Mouse (Mus musculus) colon, adult 2 months (tissue): ENCODE measurements around the gene Fcor. TPM values are rescaled to one million over a fixed set of nuclear protein-coding genes. Genes with fewer than 3 reads are reported as not detected.

Experiments used
- polyA plus RNA-seq: library from polyadenylated mRNA; depleted of rRNA; stranded (reverse); fragments of >200 nt; gene quantifications from 2 replicates; pipeline ENCODE4 v1.2.3, GENCODE M21; 2012; rRNA removed

Gene Fcor
- 0.50 and 4.1 TPM in 2 replicates for polyA plus RNA-seq

GRCm38 (mm10) chr8:3671980-3672491 is at the start of gene Fcor:
TSS of gene Fcor (minus strand) at chr8:3672362.

GRCm38 (mm10) chr8:3720551-3720950 is 48.4 kb upstream of the Fcor start, which contains the start of gene Clec4g:
TSS of gene Clec4g (minus strand) at chr8:3720651.

GRCm38 (mm10) chr8:3694121-3694520 is 22.0 kb upstream of the Fcor start, which contains the start of gene Fcer2a:
TSS of gene Fcer2a (minus strand) at chr8:3694175.

DNA sequence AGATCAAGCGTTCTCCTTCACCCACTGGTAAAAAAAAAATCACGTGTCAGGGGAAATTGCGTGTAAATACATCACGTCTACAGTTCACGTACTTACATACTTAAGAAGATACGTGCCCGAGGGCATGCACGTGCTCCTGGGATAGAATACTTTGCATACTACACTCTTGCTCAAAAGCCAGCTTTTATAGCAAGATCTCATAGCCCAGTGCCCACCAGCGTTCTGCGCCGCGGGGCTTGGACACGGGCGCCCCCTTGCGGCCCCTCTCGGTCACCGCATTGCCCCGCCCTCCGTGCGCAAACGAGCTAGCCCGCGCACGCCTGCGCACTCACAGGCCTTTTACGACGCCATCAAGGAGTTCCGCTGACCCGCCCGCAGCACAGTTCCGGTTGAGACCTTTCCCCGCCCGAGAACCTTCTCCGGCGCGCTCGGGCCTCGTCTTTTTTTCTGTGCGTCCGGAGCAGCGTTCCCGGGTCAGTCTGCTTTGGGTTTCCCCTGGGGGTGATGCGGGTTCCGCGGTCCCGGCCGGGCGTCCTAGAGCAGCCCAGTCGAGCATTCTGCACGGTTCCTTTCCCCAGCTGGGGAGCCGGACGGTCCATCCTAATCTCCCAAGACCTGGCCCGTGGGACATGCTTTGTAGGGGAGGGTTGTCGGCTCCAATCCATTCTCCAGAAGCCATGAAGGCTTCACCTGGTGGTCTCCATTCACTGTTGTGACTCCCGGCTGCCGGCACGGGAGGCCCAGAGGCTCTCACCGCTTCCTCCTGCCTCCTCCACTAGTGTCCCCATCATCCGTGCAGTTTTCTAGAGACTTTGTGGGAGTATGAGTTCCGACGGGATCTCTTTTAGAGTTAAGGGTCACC is 4.2 kb upstream of the Fcor start, which contains the start of gene Trappc5:
Trappc5 (plus strand) TSS at position 169 of the 862 bp plus-strand sequence.

GRCm38 (mm10) chr8:3665507-3665906 is 6.7 kb downstream of the Fcor start, which contains the start of gene Mcemp1:
TSS of gene Mcemp1 (plus strand) at chr8:3665754.

DNA sequence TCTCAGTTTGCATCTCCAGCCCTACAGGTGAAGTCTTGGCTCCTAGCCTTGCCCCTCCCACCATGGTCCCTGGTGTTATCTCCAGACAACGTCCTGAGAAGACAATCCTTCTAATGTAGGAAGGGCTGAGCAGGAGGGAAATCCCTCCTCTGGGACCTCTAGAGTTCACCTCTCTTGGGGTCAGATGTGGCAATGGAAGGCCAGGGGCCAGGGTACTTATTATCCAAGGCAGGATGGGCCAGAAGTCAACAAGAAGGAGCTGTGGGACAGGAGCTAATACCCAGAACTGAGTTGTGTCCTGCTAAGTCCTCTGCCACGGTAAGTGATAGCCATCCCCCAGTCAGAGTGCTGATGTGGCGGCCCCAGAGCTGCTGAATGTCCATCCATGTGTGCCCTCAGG is 16.6 kb downstream of the Fcor start, which contains the start of gene Retn:
Retn (plus strand) TSS at position 245 of the 400 bp plus-strand sequence.

DNA sequence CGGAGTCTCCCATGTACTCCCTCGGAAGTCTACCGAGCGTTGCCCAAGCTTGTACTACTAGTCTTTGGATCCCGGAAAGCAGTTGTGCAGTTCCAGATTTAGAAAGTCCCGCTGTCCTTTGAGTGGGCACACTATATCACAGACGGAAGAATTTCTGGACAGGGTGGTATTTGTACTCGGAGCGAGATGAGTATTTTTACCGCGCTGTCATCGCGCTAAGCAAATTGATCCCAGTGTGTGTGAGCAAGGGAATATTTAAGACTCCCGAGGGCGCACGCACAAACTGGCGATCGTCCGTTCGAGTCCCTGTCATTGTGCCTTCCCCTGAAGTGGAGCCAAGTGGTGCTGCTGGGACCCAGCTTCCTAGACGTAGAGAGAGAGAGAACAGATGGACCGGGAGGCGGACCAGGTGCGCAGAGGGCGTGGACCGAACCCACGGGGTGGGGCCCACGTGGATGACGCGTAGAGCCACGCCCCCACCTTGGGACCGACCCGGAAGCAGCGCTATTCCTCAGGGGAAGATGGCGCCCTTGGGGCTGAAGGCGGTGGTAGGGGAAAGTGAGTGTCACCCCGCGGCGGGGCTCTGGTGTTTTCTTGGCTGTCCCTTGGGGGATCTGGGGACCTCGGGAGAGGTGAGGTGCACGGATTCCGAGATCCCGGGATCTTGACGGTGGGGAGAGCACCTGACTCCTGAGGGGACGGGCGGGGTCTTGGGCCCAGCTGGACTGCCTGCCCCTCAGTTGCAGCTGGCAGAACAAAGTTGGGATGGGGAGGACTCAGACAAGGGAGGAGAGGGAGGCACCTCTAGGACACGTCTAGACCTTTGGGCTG is 41.3 kb downstream of the Fcor start, which contains the start of gene Stxbp2:
Stxbp2 (plus strand) TSS at position 309 of the 831 bp plus-strand sequence.

GRCm38 (mm10) chr8:3625445-3625844 is 46.7 kb downstream of the Fcor start, which contains the start of gene Pcp2:
TSS of gene Pcp2 (minus strand) at chr8:3625545.

DNA sequence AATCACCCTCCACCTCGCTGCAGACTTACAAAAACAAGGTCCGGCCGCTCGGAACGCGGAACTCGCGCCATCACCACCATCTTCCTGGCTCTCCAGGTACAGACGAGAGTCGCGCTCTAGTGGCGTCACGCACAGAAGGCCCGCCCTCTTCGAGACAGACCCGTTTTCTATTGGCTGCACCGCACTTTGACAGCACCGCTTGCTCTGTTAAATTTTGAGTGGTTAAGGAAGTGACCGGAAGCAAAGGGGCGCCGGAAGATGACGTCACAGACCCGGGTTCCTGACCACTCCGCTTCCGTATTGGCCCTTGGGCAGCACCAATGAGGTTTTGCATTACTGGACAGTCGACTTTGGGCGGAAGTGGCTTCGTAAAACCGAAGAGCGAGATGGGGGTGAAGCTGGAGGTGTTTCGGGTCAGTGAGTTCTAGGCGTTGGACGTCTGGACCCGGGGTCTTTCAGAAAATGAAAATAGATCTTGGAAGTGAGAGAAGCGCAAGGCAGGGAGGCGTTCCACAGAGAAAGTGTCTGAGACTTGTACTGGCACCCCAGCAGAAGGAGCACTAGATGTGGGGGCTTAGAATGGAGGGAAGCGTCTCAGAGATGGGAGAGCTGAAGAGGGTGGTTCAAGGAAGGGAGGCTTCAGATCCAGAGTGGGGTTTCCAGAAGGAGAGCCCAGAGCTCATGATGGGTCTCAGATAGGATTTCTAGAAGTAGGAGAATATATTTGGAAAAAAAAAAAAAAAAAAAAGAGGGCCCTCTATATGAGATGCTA is 50.8 kb downstream of the Fcor start, which contains the start of the genes Xab2 and Pet100:
Xab2 (minus strand) TSS at position 118 of the 772 bp plus-strand sequence.
Pet100 (plus strand) TSS at position 350 of the 772 bp plus-strand sequence.

Other genes starting within 250 kb of the Fcor start
- gene Pex11g, start 204.7 kb downstream of the Fcor start, polyA plus RNA-seq: 14.6 and 17.2 TPM in 2 replicates
- gene Tex45, start 201.5 kb downstream of the Fcor start, polyA plus RNA-seq: 0.19 TPM in 1 of 2 replicates, not detected in the other
- gene Zfp358, start 179.2 kb downstream of the Fcor start, polyA plus RNA-seq: 47.9 and 52.0 TPM in 2 replicates
- gene Mcoln1, start 171.9 kb downstream of the Fcor start, polyA plus RNA-seq: 326 and 619 TPM in 2 replicates
- 73.1 and 77.5 TPM in 2 replicates for gene Pnpla6, start 157.0 kb downstream of the Fcor start, polyA plus RNA-seq
- gene C330021F23Rik, start 104.4 kb downstream of the Fcor start, polyA plus RNA-seq: 0.12 and 4.0 TPM in 2 replicates
- 93.5 and 97.2 TPM in 2 replicates for gene Camsap3, start 85.1 kb downstream of the Fcor start, polyA plus RNA-seq
- 48.7 and 54.3 TPM in 2 replicates for gene Xab2, start 51.0 kb downstream of the Fcor start, polyA plus RNA-seq
- 3.6 and 4.7 TPM in 2 replicates for gene Pet100, start 50.8 kb downstream of the Fcor start, polyA plus RNA-seq
- not detected in 2 replicates for gene Pcp2, start 46.8 kb downstream of the Fcor start, polyA plus RNA-seq
- gene Stxbp2, start 41.4 kb downstream of the Fcor start, polyA plus RNA-seq: 222 and 231 TPM in 2 replicates
- gene Retn, start 16.6 kb downstream of the Fcor start, polyA plus RNA-seq: 3.7 and 5.5 TPM in 2 replicates
- 0.33 and 0.41 TPM in 2 replicates for gene Mcemp1, start 6.6 kb downstream of the Fcor start, polyA plus RNA-seq
- gene Trappc5, start 3.9 kb upstream of the Fcor start, polyA plus RNA-seq: 25.1 and 37.8 TPM in 2 replicates
- gene Fcer2a, start 21.8 kb upstream of the Fcor start, polyA plus RNA-seq: 1.3 and 1.8 TPM in 2 replicates
- gene Clec4g, start 48.3 kb upstream of the Fcor start, polyA plus RNA-seq: not detected in 2 replicates
- 0.93 TPM in 1 of 2 replicates, not detected in the other for gene Cd209a, start 76.6 kb upstream of the Fcor start, polyA plus RNA-seq
- not detected in 2 replicates for gene Cd209e, start 181.9 kb upstream of the Fcor start, polyA plus RNA-seq
- 0.30 TPM in 1 of 2 replicates, not detected in the other for gene Cd209d, start 206.2 kb upstream of the Fcor start, polyA plus RNA-seq